Mouse (Mus musculus): ENCODE measurements at regions not wholly inside any gene's neighbourhood (a gene's known extent, or its start where the extent isn't known, plus 50 kb on each side); places are given as distances from the start of the nearest gene placed in this dataset.

DNA sequence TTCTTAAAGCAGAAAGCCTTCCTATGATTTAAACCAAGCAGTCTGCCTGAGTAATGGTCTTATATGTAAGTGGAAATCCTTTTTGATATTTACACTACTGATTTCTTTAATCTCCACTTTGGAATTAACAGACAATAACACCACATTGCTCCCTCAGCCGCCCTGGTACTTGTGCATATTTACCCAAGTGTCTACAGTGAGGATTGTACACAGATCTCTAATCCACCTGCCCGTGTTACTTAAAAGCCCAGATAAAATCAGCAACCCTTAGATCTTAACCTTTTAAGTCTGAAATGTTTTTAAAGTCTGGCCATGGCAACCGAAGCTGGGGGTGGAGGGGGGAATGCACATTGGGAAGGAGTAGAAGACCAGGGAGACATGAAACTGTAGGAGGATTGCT lies 382.3 kb upstream of the Nr2f2 start:
- Histone ChIP-seq H3K27ac (replicated peaks; ENCODE audit: low read depth, low read length) (no peak overlapping the region), H3K4me1 (ENCODE audit: control insufficient read depth, insufficient read depth, insufficient read length, low read length) (no peaks in the 10 kb centered on the region), H3K4me3 (ENCODE audit: insufficient read depth, low read depth, low read length) (no peak overlapping the region)

DNA sequence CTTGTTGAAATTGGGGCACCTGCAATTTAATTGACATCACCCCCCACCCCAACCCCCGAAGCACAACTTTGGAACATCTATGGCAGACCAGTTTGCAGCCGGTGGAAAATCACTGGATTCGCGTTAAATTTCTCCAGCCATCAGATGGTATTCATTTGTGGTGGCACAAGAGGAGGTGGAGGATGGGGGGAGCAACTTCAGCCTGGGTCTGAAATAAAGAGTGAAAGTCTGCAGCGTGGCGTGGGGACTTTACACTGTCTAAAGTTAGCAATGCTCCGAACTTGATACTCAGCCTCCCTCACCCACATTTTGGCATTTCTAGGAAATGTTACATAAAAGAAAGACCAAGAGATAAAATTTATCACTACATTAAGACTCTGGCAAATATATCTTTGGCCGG lies 381.8 kb upstream of the Nr2f2 start:
- Histone ChIP-seq H3K4me1 (ENCODE audit: control insufficient read depth, insufficient read depth, insufficient read length, low read length) (no peaks in the 10 kb centered on the region), H3K27ac (replicated peaks; ENCODE audit: low read depth, low read length) (no peak overlapping the region), H3K4me3 (ENCODE audit: insufficient read depth, low read depth, low read length) (no peak overlapping the region)

DNA sequence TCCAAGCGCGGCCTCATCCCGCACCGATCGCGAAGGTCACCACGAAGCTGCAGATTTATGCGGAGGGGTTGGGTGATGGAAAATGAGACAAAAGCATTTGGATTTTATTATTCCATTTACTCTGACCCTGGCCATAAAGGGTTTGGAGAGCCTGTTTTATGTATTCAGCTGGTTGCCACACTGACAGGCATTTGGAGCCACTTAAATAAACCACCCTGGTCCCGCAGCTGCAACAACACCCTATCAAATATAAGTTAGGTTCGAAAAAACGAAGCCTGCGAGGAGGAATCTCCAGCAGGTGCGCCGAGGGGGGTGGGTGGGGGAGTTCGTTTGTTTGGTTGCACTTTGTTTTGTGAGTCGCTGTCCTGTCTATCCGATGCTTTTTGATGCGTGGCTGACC lies 377.8 kb upstream of the Nr2f2 start:
- no peaks in the 10 kb centered on the region for H3K4me1 ChIP-seq (ENCODE audit: control insufficient read depth, insufficient read depth, insufficient read length, low read length)
- no peak overlapping the region for H3K4me3 ChIP-seq (ENCODE audit: insufficient read depth, low read depth, low read length)
- no peak overlapping the region for H3K27ac ChIP-seq (replicated peaks; ENCODE audit: low read depth, low read length)

DNA sequence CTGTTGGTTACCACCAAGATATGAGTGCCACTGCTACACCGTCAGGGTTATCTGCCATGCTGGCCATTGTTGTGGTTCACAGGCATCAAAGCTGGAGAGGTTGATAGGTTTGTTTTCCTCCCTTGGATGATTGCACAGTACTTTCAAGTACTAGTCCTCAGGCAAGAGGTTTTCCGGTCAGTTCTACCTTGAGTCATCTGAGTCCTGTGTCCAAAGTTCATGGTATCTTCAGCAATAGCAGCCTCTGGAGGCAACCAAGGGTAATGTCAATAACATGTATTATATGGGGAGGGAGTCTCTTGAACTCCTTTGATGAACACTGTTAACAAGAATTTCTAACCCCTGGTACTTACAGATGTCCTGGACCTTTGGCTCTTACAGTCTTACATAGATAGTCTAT lies 369.1 kb upstream of the Nr2f2 start:
- no peaks in the 10 kb centered on the region for H3K4me1 ChIP-seq (ENCODE audit: control insufficient read depth, insufficient read depth, insufficient read length, low read length)
- H3K4me3 ChIP-seq (ENCODE audit: insufficient read depth, low read depth, low read length): no peak overlapping the region
- H3K27ac ChIP-seq (replicated peaks; ENCODE audit: low read depth, low read length): no peak overlapping the region

DNA sequence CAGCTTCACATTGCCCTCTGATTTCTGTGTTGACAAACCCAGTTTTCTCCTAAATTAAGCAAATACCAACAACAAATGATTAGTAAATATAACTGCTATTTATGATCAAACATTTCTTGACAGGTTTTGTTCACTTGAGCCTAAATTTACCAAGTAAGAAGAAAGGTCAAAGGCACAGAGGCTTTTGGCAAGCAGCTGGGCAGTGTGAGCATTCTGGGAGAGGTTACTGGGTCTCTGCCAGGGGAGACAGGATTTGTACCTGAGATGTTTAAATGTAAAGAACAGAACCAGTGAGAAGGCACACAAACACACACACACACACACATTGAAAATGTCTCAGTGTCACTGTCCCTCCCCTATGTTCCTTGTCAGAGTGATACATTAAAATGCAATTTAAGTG lies 367.0 kb upstream of the Nr2f2 start:
- H3K27ac ChIP-seq (replicated peaks; ENCODE audit: low read depth, low read length): no peak overlapping the region
- H3K4me3 ChIP-seq (ENCODE audit: insufficient read depth, low read depth, low read length): no peak overlapping the region
- no peaks in the 10 kb centered on the region for H3K4me1 ChIP-seq (ENCODE audit: control insufficient read depth, insufficient read depth, insufficient read length, low read length)

DNA sequence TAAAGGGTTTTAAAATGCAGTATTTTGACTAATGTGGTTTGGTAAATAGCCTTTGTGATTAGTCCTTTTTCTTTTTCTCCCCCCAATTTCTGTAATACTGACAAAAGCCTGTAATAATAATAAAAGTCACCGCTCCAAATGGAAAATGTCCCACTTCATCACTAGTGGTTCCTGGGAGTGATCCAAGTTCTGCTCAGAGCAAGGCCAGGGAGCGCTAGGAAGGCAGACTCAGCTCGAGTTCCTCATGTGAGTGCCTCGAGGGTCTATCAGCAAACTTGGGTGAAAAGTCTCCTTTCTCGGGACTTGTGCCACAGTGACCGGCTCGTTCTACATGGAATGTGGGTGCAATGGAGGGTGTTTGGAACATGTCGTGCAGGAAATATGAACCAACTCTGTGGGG lies 363.4 kb upstream of the Nr2f2 start:
- no peak overlapping the region for H3K4me3 ChIP-seq (ENCODE audit: insufficient read depth, low read depth, low read length)
- no peaks in the 10 kb centered on the region for H3K4me1 ChIP-seq (ENCODE audit: control insufficient read depth, insufficient read depth, insufficient read length, low read length)
- no peak overlapping the region for H3K27ac ChIP-seq (replicated peaks; ENCODE audit: low read depth, low read length)

DNA sequence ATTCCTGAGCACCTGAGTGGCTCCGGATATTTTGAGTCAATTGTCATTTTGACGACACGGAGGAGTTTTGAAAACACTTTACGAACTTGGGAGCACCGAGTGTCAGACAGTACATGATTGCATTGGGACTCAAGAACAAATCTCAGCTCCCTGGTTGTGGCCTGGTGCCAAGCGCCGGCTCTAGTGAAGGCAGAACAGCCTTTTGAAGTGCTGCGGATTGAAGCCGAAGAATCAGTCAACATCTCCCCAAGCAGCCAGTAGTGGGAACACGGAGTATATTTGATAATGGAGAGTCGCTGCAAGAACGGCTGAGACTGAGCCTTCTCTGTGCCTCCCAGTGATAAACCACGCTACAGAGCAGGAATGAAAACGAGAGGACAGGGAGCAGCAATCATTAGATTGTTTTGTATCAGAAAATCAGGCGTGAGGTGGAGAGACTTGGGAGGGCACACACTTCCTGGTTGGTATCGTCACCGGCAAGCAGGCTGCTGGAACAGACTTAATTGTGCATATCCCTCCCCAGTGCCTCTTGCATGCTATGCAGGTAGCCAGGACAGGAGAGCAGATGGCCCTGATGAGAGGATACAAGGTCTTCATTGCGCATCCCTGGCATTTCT lies 351.7 kb upstream of the Nr2f2 start:
- Histone ChIP-seq H3K27ac (replicated peaks; ENCODE audit: low read depth, low read length) (no peak overlapping the region), H3K4me1 (ENCODE audit: control insufficient read depth, insufficient read depth, insufficient read length, low read length) (no peaks in the 10 kb centered on the region; the same call in 1 of the 2 replicates), H3K4me3 (ENCODE audit: insufficient read depth, low read depth, low read length) (no peak overlapping the region)

DNA sequence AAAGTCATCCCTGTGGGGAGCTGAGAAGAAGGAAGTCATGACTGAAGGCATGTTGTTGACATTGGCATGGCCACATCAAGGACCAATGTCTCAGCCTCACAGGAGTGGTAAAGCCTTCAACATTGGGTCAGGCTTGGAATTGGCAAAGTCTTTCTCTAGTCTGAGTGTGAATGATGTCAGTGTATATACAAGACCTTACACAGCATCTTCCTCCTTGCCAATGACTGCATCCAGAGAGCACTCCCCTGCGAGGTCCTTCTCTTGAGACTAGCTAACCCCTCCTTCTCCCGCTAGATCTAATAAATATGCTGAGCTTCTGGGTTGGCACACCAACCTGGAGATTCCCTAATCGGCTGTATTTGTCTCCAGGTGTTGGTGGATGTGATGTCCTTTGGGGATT lies 351.1 kb upstream of the Nr2f2 start:
- Histone ChIP-seq H3K4me3 (ENCODE audit: insufficient read depth, low read depth, low read length) (no peak overlapping the region), H3K4me1 (ENCODE audit: control insufficient read depth, insufficient read depth, insufficient read length, low read length) (no peaks in the 10 kb centered on the region; the same call in 1 of the 2 replicates), H3K27ac (replicated peaks; ENCODE audit: low read depth, low read length) (no peak overlapping the region)

DNA sequence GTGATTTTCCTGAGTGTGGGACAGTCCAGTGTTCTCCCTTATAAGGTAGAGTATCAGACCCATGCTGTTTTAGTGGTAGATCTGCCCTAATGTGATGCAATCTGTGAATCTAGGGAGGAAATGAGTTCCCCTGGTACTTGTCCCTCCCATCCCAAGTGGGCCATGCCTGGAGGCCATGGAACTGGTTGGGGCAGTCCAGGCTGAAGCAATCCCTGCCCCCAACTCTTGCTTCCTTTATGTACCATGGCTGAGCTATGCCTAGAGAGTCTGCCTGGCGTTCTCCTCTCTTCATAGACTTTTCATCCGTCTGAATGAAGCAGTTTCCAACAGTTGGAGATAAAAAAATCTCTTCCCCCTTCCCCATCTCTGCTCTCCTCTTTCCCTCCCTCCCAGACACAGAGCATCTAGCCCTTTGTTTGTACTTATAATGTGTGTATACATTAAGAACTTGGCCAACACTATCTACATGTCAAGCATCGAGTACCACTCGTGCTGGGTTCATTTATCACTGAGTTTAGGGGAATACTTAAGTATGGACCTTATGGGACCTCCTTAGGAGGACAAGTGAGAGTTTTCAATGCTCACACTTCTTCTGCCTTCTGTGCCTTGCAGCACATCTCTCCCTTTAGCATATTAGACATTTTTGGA lies 350.4 kb upstream of the Nr2f2 start:
- Histone ChIP-seq H3K4me1 (ENCODE audit: control insufficient read depth, insufficient read depth, insufficient read length, low read length) (no peaks in the 10 kb centered on the region; the same call in 1 of the 2 replicates), H3K4me3 (ENCODE audit: insufficient read depth, low read depth, low read length) (no peak overlapping the region)

DNA sequence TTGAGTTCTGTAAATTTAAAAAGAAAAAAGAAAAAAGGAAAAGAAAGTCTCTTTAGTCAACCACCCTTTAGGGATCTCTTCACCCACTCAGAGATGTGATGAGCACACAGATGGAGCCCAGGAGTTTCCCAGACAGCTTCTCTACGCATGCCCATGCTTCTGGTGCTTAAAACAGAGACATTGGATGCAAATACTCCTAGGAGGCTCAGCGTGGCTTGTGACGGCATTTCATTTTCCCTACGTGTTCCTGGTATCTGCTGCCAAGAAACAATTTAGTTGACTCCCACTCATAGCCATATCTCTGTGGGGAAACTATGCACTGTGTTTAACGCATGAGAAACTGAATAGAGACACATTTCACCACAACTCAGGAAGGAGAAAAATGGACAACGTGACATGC lies 345.6 kb upstream of the Nr2f2 start:
- Histone ChIP-seq H3K4me3 (ENCODE audit: insufficient read depth, low read depth, low read length) (no peak overlapping the region), H3K4me1 (ENCODE audit: control insufficient read depth, insufficient read depth, insufficient read length, low read length) (no peaks in the 10 kb centered on the region), H3K27ac (replicated peaks; ENCODE audit: low read depth, low read length) (no peak overlapping the region)

More for the DNA sequence above, 350.4 kb upstream of the Nr2f2 start:
- H3K27ac ChIP-seq (replicated peaks; ENCODE audit: low read depth, low read length): no peak overlapping the region

DNA sequence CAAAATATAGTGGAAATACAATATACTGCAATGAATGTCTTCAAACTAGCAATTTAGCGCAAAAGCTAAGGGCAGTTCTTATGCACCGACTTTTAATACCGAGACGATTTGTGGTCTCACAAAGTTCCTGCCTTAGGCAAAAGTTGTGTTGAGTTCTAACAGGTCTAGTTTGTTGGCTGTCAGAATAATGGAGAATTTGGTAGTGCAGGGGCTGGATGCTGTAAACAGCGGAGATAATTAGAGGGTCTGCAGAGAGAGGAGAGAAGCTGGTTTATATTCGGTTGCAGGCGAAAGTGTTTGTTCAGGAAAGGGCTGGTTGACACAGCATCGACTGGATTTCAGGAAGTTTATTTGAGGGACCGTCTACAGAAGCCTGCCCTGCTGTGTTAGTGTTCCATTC lies 339.7 kb upstream of the Nr2f2 start:
- Histone ChIP-seq H3K27ac (replicated peaks; ENCODE audit: low read depth, low read length) (no peak overlapping the region), H3K4me3 (ENCODE audit: insufficient read depth, low read depth, low read length) (no peak overlapping the region), H3K4me1 (ENCODE audit: control insufficient read depth, insufficient read depth, insufficient read length, low read length) (no peaks in the 10 kb centered on the region)

DNA sequence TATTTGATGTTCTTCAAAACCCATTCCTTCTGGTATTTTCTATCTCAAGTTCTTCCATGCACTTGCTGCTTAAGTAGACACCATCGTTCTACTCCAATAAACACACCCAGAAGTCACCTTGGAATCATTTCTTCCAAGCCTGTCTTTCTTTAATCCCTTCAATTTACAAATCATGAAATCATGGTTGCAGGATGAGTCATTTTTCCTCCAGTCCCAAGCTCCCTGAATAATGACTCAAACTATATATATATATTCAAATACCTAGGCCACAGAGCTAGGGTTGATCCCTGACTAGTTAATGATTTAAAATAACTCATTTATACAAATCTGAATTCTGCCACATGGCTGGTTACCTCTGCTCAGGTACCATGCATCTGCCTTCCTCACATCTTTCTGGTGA lies 337.2 kb upstream of the Nr2f2 start:
- no peaks in the 10 kb centered on the region for H3K4me1 ChIP-seq (ENCODE audit: control insufficient read depth, insufficient read depth, insufficient read length, low read length)
- no peak overlapping the region for H3K4me3 ChIP-seq (ENCODE audit: insufficient read depth, low read depth, low read length)
- H3K27ac ChIP-seq (replicated peaks; ENCODE audit: low read depth, low read length): no peak overlapping the region

DNA sequence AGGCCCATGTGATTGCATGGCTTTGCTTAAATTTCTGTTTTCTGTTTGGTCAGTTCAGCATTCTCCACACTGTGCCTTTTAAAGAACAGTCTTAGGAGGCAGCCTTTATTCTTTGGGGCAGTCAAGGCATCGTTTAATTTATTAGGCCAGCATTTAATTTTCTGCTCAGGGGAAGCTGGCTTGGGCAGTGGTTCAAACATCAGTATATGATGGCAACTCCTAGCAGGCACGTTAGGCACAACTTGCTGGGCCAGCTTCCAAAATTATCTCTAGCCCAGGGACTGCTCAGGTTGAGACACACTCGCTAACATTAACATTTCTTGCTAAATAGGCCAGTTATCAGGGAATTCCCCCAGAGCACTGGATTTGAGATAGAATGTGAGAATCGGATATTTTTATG lies 333.9 kb upstream of the Nr2f2 start:
- Histone ChIP-seq H3K4me1 (ENCODE audit: control insufficient read depth, insufficient read depth, insufficient read length, low read length) (no peaks in the 10 kb centered on the region), H3K27ac (replicated peaks; ENCODE audit: low read depth, low read length) (no peak overlapping the region), H3K4me3 (ENCODE audit: insufficient read depth, low read depth, low read length) (no peak overlapping the region)

DNA sequence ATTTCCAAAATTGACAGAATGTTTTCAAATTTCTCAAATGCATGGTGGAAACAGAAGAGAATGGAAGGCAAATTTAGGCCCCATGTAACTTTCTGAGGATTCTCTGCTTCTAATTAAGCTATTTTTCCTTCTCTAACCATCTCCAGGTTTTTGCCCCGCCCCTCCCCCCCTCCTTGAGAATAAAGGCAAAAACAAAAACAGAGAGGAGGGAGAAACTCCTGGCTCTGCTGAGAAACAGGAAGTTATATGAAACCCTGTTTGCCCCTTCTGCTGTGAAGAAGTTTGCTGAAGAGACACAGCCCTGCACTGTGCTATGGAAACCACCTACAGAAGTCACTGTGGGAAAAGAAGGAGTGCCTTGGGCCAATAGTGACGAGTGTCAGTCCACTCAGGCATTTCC lies 332.9 kb upstream of the Nr2f2 start:
- Histone ChIP-seq H3K4me1 (ENCODE audit: control insufficient read depth, insufficient read depth, insufficient read length, low read length) (no peaks in the 10 kb centered on the region), H3K27ac (replicated peaks; ENCODE audit: low read depth, low read length) (no peak overlapping the region), H3K4me3 (ENCODE audit: insufficient read depth, low read depth, low read length) (no peak overlapping the region)

DNA sequence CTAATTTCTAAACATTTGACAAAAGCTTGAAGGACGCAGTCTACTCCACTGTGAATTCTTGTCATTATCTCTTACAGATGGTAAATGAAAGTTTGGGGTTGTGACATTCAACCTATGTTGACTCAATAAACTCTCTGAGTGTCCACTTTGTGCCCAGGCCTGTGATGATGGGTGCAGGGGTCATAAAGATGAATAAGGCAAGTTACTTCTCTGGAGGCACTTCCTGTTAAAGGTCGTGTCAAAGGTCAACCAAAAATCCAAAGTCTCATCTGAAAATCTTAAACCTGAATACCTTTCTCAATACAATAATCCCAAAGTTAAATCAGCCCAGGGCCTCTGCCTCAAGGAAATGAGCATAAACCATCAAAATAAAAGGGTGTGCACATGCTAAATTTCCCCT lies 332.5 kb upstream of the Nr2f2 start:
- no peak overlapping the region for H3K27ac ChIP-seq (replicated peaks; ENCODE audit: low read depth, low read length)
- H3K4me1 ChIP-seq (ENCODE audit: control insufficient read depth, insufficient read depth, insufficient read length, low read length): no peaks in the 10 kb centered on the region

DNA sequence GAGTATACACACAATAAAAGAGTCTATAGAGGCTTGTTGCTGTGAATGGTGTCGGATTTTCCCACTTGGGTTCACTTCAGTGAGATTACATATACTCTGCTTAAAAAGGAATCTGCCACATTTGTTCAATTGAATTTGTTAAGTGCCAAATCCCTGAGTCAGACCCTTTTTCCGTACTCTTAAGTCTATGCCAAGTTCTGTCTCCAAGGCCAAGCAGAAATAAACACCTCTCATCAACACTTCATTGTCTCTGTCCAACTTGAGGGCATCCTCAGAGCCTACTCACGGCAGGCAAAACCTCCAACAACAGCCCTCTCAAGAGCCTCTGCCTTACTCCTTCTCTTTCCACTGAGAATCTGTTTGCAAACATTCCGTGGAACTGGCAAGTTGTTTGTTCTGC lies 325.6 kb upstream of the Nr2f2 start:
- Histone ChIP-seq H3K4me1 (ENCODE audit: control insufficient read depth, insufficient read depth, insufficient read length, low read length) (no peaks in the 10 kb centered on the region), H3K27ac (replicated peaks; ENCODE audit: low read depth, low read length) (no peak overlapping the region), H3K4me3 (ENCODE audit: insufficient read depth, low read depth, low read length) (no peak overlapping the region)

More for the DNA sequence above, 332.5 kb upstream of the Nr2f2 start:
- H3K4me3 ChIP-seq (ENCODE audit: insufficient read depth, low read depth, low read length): no peak overlapping the region
